Mouse (Mus musculus): ENCODE measurements around the gene Cfap100.
A peak's percentile ranks its signal among the peaks of the same experiment; 100 is the strongest.

Cfap100 gene

GRCm38 (mm10) chr6:90453751-90454150, 25.2 kb upstream of the Cfap100 start:
- no peak for DNase-seq

- DNase-seq: no peak
Observed at GRCm38 (mm10) chr6:90452603-90453002, 24.0 kb upstream of the Cfap100 start.

DNA sequence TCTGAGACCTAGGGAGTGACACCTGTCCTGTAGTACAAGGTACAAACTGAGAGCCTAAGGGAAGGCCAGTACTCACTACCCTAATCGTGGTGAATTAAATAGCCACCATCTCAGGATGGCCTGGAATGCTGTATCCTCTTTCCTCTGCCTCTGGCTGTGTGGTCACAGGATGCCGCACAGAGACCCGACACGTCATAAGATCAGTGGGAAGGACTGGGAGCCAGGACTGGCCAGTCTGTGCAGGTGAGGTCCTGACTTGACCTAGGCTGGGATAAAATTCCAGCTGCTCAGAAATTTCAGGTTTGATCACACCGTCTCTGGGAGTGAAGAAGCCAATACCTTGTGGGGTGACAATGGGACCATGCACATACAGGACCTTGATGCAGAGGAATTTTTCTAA, 22.9 kb upstream of the Cfap100 start:
- DNase-seq: no peak

- DNase-seq: peak; percentile 91
Observed at GRCm38 (mm10) chr6:90450697-90451096, 22.1 kb upstream of the Cfap100 start.

GRCm38 (mm10) chr6:90450179-90450578, 21.6 kb upstream of the Cfap100 start:
- peak; percentile 92 for DNase-seq

DNA sequence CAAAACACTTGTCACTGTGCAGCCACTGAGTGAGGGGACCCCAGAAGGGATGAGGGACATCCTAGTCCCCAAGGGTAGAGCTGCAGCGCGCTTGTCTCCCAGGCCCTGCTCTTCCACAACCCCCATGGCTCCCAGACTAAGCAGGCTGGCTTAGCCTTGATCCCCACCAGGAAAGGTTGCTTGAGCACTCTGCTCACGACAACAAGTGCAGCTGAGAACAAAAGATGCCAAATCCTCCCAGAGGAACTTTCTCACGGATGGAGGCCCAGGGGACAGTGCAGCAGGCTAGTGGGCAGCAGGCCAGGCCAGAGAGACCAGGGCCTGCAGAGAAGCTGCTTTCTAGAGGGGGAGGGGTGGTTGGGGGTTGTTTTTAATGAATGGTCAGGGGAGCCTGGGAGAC, 18.3 kb upstream of the Cfap100 start:
- DNase-seq: no peak

GRCm38 (mm10) chr6:90437041-90437440, 8.4 kb upstream of the Cfap100 start:
- DNase-seq: no peak

- no peak for DNase-seq
Observed at GRCm38 (mm10) chr6:90436192-90436907, 7.8 kb upstream of the Cfap100 start.

GRCm38 (mm10) chr6:90435195-90435618, 6.6 kb upstream of the Cfap100 start:
- peak; percentile 92 for DNase-seq

DNA sequence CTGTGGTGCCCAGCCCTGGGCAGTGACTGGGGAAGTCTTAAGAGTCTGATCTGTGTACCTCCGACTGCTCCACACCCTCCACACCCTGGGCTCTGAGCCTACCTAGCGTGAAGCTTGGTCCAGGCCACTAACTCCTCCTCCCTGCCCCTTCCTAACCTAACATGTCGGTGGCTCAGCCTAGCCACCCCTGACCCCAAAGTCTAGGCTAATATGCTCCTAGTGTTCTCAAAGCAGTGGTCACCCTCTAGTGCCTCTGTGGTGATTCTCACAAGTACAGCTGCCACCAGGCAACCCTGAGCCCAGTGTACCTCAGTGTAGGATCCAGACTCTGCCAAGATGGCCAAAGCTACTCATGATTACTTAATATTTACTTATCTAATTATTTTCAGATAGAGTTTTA, 6.1 kb upstream of the Cfap100 start:
- DNase-seq: no peak

DNA sequence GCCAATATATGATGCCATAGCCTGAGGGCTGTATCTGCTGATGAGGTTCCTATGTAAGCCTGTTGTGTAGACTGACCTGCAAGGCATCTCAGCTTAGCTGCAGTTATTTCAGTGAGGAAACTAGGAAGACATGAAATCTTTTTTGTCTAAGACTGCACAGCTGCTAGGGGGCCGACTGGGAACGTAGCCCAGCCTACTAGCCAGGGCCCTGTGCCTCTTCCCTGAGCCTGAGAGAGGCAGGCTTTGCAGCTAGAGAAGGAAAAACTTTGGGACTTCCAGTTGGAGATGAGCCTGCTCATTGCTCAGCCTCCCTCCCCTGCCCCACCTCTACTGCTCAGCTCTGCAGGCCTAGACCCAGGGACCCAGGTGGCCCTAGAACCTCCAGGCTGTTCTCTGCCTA, 2.9 kb upstream of the Cfap100 start:
- DNase-seq: no peak

GRCm38 (mm10) chr6:90429911-90430310, 1.3 kb upstream of the Cfap100 start:
- no peak for DNase-seq

- no peak for DNase-seq
Observed at GRCm38 (mm10) chr6:90426003-90426402, 2.6 kb downstream of the Cfap100 start.

GRCm38 (mm10) chr6:90425361-90425760, 3.2 kb downstream of the Cfap100 start:
- no peak for DNase-seq

DNA sequence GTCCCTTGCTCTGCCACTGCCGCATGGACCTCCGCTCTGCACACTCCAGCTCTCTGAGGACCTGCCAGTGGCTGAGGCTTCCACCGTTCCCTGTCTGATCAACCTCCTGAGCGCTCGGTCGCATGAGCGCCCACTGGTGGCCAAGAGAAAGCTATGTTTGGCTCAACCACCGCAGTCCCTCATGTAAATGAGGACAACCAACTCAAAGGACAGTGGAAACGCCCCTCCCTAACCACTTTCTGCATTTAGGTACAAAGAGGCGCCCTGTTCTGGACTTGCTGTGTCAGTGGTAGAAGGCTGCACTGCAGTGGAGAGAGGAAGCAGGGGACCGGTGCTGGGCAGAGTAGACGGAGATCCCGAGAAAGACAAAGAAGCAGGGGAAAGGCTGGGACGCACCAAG, 6.0 kb downstream of the Cfap100 start:
- peak; percentile 89 for DNase-seq

GRCm38 (mm10) chr6:90411926-90412325, 16.7 kb downstream of the Cfap100 start:
- DNase-seq: no peak

- DNase-seq: no peak
Observed at GRCm38 (mm10) chr6:90410972-90411371, 17.6 kb downstream of the Cfap100 start.

GRCm38 (mm10) chr6:90408632-90409031, 20.0 kb downstream of the Cfap100 start:
- no peak for DNase-seq

DNA sequence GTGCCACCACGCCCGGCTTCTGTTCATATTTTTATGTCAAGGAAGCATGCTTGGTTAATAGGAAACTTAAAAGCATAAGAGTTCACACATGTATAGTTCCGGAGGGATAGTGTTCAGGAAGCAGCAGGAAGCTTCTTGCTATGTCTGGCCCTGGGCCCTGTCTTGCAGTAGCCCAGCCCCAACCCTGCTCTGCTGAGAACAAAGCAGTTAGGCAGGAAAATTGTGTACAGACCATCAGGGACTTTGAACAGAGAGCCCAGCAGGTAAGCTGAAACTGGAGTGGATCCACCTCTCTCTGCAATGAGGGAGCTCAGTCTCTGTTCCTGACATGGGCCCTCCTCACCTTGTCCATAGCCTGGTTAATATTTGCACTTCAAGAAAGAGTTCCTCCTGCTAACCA, 31.3 kb downstream of the Cfap100 start:
- peak; percentile 29 for DNase-seq

DNA sequence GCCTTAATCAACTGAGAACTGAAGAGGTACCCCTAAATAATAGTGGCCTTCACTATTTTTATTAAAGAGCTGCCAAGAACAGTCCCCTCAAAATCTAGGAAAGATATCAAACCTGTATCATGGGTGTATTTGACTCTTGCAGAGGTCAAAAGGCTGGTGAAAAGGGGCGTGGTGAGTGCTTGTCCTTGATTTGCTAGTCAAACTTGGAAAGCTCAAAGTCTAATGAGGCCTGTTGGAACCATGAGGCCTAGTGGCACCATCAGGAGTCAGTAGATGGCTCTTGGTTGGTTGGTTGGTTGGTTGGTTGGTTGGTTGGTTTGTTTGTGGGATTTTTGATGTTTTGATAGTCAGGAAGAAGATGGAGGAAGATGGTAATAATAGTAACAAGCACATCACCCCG, 32.8 kb downstream of the Cfap100 start:
- DNase-seq: no peak

GRCm38 (mm10) chr6:90393948-90394347, 34.6 kb downstream of the Cfap100 start:
- DNase-seq: no peak

GRCm38 (mm10) chr6:90390629-90391028, 38.0 kb downstream of the Cfap100 start:
- DNase-seq: no peak

- DNase-seq: no peak
Observed at GRCm38 (mm10) chr6:90381465-90381864, 47.1 kb downstream of the Cfap100 start.

GRCm38 (mm10) chr6:90377708-90378107, 50.9 kb downstream of the Cfap100 start:
- no peak for DNase-seq

DNA sequence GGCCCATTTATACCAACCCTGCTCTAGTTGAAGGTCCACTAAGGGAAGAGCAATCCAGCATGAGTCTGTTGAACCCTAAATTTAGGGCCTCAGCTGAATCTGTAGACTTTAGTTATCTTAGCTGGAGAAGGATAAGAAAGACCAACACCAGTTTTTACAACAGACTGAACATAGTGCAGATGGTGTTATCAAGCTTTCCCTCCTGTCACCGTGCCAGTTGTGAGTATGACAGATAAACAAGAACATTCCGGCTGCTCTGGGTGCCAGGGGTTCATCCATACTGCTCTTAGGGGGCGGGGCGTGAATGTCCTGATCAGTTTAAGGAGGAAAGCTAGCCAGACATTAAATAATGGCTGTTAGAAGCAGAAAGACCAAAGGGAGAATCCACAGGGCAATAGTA, 54.0 kb downstream of the Cfap100 start:
- peak; percentile 55 for DNase-seq

Measured in kidney, postnatal 14 days (tissue).